Mouse (Mus musculus) liver (tissue): Measurements from ENCODE around the gene Matn1.

Source experiments
- DNase-seq: peaks from one replicate; pipeline ENCODE4 v3.0.0-alpha.2; 2020; ENCODE audit warnings: mixed read lengths

The Matn1 gene

DNA sequence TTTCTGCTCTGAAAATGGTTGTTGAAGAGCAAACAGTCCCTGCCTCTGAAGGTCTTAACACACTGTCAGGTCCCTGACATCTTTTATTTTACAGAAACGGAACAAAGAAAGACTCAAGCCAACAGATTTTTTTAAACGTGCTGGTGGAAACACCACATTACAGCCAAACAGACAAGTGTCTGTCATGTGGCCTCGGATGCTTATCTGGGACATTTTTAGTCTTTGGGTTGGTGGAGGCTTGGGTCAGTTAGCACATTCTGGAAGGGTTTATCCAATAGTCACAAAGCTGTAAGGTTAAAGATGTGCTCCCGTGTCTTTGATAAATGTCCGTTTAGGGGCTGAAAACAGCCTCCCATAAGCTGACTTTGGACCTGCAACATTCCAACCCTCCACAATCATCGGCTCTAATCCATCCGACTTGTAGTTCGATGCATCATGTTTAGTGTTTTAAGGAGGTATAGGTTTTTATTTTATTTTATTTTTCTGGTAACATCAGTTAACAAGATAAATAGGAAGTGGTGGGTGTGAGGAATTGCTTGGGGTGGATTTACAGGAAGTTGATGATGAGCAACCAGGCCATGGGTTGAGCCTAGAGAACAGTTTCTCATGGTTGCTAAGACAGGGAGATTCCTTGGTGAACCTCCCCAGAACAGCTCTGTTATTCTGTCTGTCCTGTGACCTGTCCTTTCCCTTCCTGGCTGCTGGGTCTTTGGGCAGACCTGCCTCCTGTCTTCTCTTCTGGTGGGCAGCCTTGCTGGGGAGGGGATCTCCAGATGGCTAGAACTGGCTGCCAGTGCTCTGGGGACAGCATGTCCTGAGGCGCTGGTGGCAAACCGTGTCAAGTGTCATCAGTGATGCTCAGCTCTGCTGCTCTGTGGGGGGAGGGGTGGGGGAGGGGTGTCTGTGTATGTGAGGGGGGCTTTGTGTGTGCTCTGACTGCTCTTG, 25.1 kb upstream of the Matn1 start:
- DNase-seq = no peak

DNA sequence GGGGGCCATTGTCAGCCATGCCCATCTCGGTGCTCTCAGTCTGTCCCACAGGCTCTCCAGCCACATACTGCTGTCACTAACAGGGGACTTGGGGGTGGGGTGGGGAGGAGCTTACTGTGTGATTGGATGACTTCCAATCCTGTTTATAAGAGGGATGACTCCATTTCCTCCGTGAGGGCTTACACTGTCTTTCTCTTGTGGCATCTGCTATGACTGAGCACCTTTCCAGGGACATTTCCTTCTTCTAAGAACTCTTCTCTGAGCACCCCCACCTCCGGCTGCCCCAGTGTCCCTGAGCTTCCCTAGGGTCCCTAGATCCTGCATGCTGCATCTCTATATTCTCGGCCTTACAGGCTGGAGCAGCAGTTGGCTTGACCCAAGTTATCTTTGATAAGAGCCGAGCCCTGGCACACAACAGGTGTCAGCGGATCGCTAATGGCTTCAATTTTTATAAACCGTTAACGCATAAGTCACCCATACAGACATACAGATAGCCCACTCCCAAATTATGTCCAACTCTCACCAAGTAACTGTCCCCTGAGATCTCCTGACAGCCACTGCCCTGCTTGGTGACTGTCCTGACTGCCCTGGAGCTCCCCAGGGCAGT, 24.3 kb upstream of the Matn1 start:
- no peak for DNase-seq

DNA sequence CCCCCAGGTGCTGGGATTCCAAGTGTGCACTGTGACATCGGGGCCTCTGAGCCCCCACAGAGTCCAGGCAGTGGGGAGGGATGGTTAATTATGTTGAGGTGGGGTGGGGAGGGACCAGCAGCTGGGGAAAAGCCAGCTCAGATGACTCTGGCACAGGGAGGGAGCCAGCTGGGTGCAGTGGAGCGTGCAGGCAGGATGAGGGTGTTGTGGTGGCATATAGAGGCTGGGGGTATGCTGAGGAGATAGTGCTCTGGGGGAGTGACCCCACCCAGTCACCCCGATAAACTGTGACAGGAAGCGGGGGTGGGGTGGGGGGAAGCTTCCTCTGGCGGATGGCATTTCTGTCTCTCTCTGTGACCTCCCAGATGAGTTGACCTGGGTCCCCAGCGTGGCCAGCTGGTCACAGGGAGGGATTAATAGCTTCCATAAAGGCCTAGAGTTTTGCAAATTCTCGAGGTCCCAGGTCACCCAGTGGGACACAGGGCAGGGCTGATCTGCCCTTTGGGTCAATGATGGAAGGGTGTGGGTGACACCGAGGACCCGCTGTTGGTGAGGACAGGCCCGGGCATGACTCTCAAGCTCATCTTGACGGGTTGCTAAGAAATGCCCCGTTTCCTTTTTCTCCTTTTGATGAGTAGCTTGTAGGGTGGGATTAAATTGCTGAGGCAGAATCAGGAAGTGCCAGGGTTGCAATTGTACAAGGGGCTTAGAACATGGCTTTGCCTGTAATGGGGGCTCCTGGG, 23.1 kb upstream of the Matn1 start:
- no peak for DNase-seq

DNA sequence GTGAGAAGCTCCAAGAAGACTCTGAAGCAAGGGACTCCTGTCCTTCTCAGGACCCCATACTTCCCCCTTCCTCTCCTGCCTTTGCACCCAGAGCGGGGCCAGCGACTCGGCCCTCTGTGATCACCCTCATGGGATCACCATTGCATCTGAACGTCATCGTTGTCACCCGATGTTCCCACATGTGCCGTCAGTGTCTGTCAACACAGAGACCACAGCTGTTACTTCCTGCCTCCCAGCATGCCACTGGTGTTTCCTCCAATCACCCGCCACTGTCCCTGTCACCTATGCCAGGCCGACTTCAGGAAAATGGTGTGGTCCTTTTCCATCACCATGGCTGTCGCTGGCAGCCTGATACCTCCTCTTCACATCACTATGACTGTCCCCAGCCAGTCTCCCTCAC, 22.2 kb upstream of the Matn1 start:
- no peak for DNase-seq

- DNase-seq = no peak
Observed at GRCm38 (mm10) chr4:130926274-130926673, 17.9 kb upstream of the Matn1 start.

- DNase-seq = no peak
Observed at GRCm38 (mm10) chr4:130927821-130928220, 16.4 kb upstream of the Matn1 start.

GRCm38 (mm10) chr4:130942644-130943043, 1.5 kb upstream of the Matn1 start:
- DNase-seq = no peak

- no peak for DNase-seq
Observed at GRCm38 (mm10) chr4:130944779-130945178, 594 bp downstream of the Matn1 start.

DNA sequence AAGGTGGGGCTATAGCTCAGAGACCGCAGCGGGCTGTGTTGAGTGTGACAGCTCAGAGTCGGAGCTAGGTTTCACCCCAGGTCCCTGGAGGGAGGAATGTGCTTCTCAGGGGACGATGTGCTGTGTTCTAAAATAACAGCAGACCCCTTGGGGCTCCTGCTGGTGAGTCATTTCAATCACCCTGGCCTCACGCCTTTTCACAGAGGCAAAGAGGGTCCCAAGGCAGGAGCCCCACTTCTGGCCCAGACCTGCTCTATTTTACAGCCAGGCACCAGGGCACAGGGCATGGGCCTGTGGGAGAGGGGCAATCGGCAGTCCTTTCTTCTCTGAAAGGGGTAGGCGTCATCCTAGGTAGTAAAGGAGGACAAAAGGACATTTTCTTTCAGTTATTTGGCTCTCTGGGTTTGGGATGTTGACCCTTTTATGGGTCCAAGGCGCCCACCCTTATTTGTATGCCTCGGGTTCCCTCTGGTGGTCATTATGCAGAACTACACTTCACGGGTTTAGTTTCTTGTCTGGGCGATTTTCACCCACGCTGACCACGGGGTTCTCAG, 3.0 kb downstream of the Matn1 start:
- no peak for DNase-seq

DNA sequence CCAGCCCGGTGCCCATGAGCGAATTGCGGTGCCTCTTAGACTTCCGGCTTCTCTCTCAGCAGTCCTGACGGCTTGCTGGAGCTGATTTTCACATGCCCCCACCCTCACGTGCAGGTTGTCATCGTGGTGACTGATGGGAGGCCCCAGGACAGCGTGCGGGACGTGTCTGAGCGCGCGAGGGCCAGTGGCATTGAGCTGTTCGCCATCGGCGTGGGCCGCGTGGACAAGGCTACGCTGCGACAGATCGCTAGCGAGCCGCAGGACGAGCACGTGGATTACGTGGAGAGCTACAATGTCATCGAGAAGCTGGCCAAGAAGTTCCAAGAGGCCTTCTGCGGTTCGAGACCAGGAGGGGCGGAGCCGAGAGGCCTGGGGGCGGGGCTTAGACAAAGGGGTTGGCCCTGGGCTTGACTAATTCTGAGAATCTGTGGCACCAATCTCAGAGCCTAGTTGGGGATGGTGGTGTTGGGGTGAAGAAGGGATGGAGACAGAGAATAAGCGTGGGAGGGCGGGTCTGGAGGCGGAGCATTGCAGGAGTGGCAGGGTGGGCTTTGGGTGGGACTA, 5.7 kb downstream of the Matn1 start:
- DNase-seq = no peak

DNA sequence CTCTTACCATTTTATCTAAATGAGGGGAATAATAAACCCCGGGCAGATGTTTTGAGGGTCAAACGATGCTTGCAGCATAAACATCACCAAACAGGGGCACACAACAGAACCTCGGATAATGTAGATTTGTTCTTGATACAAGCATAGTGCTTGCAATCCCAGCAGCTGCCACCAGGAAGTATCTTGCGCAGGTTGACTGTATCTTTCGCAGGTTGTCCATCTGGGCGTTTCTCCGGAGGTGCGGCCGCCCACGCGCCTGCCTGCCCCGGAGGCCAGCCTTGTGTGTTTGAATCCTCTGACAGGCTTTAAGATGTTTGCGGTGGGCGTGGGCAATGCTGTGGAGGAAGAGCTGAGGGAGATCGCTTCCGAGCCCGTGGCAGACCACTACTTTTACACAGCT, 8.3 kb downstream of the Matn1 start:
- DNase-seq = no peak

GRCm38 (mm10) chr4:130957156-130957555, 13.0 kb downstream of the Matn1 start:
- DNase-seq = no peak

DNA sequence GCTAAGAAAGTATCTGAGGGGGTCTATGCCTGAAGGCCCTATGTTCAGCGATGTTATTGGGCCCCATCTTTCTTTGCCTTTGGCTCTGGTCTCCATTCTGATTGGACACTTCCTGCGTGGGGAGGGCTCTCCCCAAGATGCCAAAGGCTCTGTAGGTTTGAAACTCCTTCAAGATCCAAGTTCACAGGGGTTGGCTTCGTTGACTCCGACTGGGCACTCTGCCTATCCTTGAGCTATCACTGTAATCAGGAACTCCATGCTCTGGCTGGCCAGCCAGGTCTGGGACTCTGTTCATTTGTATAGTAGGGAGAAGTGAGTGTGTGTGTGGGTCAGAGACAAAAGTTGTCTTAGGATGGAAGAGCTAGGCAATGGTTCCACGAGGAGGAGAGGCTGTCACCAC, 14.6 kb downstream of the Matn1 start:
- no peak for DNase-seq

- DNase-seq = no peak
Observed at GRCm38 (mm10) chr4:130959678-130960077, 15.5 kb downstream of the Matn1 start.

- DNase-seq = peak; percentile 76
Observed at GRCm38 (mm10) chr4:130960118-130960734, 16.0 kb downstream of the Matn1 start.

DNA sequence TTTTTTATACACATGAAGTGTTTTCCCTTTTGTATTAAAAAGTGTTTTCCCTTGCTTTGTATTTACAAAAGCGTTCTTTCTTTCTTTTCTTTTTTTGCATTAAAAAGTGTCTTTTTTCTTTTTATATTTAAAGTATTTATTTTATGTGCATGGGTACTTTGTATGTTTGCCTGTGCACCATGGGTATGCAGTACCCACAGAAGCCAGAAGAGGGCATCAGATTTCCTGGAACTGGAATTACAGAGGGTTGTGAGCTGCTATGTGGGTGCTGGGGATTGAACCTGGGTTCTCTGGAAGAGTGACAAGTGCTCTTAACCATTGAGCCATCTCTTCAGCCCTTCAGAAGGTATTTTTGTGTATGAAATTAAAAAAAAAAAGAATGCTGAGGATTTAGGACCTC, 27.1 kb downstream of the Matn1 start:
- DNase-seq = no peak

DNA sequence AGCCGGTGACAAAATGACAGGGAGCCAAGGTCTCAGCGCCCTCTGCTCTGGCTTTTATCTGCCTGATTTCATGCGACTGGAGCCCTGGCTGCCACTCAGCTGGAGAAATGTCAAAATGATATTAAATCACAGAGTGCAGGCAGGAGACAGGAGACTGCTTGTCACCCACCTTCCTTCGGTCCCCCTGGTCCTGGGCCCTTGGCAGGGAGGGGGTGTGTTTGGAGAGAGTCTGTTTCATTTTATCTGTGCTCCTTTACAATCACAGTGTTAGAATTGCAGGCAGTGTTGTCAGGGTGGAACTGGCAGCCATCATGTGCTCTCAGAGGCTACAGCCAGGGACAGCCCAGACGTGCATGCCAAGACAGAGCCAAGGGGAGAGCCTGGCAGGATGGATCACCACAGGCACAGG, 28.2 kb downstream of the Matn1 start:
- DNase-seq = no peak

DNA sequence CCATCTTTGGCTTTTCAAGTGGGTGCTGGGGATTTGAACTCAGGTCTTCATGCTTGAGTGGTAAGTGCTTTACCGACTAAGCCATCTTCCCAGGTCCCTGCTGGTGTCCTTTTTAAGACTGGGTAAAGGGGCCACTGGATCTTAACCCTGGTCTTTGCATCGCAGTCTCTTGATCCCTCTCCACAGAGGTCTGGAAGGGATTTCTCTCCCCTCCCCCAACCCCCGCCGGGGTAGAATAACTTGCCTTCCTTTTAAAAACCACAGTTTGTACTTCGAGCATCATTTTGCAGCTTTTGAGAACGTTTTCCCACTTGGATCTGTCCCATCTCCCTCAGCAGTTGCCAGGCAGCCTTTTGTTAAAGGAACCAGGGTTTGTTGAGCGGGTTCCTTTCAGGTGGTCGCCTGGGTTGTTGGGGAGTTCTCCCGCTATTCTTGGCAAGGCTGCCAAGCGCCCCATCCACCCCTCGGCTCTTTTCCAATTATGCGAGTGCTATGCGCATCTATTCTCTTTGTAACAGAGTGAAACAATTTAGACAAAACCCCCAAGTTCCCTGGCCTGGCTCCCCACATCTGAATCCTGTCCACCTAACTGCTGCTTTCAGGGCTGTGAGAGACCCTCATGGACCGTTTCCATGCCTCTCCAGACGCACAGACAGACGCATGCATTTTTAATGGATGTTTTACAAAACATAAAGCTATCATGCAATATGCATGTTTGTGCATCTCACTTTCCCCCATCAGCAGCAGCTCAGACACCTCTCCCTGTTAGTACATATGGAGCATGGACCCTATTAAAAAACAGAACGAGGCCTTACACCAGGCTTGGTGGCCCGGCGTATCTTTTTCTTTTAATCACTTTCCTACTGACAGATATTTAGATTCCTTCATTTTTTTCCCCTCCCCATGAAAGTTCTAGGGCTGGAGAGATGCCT, 29.4 kb downstream of the Matn1 start:
- no peak for DNase-seq

DNA sequence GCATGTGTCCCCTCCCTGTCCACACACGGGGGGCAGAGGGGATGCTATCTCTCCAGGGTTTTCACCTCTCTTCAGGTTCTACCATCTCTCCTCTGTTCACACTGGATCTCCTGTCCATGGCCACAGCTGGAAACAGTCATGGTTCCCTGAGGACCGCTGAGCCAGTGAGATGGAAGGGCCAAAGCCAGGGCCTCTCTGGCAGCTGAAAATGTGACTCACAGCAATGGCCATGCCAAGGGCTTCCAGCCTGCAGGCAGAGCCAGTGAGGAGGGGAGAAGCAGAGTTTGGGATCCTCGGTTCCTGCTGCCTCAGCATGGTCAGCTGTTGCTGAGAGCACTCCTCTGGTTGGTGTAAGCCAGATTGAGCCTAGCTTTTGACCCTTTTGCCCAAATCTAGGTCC, 34.8 kb downstream of the Matn1 start:
- DNase-seq = no peak

DNA sequence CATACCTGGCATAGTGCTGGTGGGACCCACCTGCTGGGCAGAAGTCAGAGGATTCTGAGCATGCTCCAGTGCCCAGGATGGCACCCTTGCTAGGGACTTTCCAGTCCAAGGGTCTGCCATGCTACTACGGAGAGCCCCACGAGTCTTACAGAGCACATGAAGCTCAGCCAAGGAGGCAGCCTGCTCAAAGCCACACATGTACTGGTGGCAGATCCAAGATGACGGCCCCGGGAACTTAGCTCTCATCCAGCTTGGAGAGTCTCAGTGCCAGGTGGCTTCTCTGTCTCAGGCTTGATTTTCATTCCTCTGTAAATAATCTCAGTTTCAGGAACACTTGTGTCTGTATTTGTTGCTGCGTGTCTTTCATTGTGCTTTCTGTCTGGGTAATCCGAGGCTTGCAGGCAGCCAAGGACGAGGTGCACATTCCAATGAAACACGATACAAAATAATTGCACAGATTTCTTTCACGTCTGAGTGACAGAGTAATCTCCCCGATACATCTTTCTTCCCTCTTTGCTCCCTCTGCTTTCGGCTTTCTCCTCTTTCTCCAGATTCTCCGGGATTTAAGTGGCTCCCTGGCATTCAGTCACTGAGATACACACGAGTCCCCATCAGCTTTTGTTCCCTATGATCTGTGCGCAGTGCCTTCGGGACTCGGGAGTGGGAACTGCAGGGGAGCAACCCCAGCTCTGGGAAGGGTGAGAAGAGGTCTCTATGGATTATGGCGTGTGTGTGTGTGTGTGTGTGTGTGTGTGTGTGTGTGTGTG, 40.4 kb downstream of the Matn1 start:
- no peak for DNase-seq

- DNase-seq = no peak
Observed at GRCm38 (mm10) chr4:130987046-130987445, 42.9 kb downstream of the Matn1 start.
